Mouse (Mus musculus) megakaryocyte-erythroid progenitor cell, adult 5-6 weeks (primary cell): Measurements from ENCODE around the gene Col5a1. TPM values are rescaled to one million over a fixed set of nuclear protein-coding genes. Genes with fewer than 3 reads are reported as not detected.

Experiments used
- ATAC-seq: replicated peaks from 2 replicates; pipeline ENCODE4 v1.8.0; 2016; ENCODE audit warnings: mild to moderate bottlenecking, inconsistent platforms; ENCODE audit not compliant: severe bottlenecking, poor library complexity, low FRiP score, low TSS enrichment
- total RNA-seq, 2 experiments: library from RNA; stranded (forward) in 1 of 2; stranded (reverse) in 1 of 2; fragments of 200-1000, 215-1000 nt in 1 of 2; fragments of >200 nt in 1 of 2; fragmentation: Nextera tagmentation in 1 of 2; gene quantifications; 2 replicates each; pipeline ENCODE4 v1.2.3; 2014 to 2017

Gene Col5a1
- total RNA-seq, 2 experiments from 2014 or later, result 9.2 to 24.7 TPM

DNA sequence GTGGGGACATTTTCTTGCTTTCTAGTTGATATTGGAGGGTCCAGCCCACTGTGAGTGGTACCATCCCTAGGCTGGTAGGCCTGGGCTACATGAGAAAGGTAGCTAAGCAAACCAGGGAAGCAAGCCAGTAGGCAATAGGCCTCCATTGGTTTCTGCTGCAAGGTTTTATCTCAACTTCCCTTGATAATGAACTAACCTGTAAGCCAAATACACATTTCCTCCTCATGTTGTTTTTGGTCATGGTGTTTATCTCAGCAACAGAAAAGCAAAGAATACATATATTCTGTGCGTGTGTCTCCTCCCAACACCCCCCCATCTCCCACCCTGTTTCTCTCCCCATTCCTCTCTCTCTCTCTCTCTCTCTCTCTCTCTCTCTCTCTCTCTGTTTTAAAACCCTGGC lies 173.7 kb downstream of the Col5a1 start:
- no peak for ATAC-seq

- 0 out of 2 replicates have a peak, but pooled peaks have one; percentile 31 for ATAC-seq
Observed at GRCm38 (mm10) chr2:28063711-28064338, 177.6 kb downstream of the Col5a1 start.

DNA sequence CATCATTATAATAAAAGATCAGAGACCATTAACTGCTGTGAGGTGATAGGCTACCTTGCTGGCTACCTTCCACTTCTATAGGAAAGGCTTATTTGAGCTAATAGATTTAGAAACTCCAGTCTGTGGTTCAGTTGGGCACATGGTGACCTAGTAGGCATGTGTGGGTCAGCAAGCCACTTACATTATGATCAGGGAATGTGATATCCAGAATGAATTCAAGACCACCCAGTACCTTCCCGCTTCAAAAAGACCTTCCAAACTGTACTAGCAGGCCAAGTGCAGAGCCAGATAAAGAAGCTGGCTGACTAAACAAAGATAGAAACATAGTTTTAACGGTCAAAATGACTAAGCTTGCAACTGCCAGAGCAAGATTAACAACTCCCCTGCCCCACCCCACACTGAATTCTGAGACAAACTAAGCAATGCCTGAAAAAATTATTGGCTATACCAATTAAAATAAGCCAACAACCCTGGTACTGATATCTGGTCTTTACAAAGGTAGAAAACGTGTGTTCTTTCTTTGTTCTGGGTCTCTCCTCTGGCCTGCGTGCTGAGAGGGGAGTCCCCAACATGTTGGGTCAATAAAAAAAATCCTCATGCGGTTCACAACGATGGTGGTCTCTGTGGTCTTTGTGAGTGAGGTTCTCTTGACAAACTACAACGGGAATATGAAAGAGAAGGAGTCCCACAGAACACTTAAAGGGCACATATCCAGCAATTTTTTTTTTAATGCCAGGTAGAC lies 178.3 kb downstream of the Col5a1 start:
- peak; percentile 71 for ATAC-seq

GRCm38 (mm10) chr2:28065081-28065651 lies 178.9 kb downstream of the Col5a1 start:
- ATAC-seq, result no peak

DNA sequence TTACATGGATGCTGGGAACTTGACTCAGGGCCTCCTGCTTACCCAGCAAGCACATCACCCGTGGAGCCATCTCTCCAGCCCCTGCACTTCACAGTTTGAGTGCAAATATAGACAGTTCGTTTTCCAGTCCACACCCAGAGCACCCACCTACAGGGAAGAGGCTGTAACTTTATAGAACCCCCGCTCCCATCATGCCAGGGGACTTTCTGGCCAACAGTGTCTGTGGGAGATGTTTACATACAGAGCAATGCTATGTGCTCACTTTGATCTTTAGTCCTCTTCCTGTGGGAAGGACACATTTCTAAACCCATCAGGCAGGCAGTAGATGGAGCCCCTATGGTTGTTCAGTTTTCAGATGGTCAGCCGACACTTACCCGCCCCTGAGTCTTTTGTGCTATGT lies 180.5 kb downstream of the Col5a1 start:
- no peak for ATAC-seq

GRCm38 (mm10) chr2:28067175-28067574 lies 180.9 kb downstream of the Col5a1 start:
- no peak for ATAC-seq

DNA sequence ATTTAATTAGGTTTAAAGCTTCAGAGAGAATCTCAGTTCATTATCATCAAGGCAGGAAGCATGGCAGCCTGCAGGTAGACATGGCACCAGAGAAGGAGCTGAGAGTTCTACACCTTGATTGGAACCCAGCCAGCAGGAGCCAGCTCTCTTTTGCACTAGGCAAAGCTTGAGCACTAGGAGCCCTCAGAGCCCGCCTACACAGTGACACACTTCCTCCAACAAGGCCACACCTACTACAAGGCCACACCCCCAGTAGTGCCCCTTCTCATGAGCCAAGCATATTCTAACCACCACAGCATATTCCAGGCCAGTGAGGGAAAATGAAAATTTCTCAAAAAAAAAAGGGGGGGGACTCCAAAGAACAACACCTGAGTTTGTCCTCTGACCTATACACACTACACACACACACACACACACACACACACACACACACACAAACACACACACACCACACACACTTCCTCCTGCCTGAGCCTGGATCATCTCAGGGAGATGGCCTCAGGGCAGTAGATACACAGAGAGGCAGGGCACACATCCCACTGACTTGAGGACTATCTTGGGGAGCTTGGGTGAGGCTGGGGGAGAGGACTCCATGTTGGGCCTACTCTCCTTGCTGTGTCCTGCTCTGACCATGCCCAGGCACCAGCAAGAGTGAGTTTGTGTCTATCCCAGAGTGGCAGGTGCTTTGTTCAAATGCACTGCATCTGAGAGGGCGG lies 181.8 kb downstream of the Col5a1 start:
- ATAC-seq, result 0 out of 2 replicates have a peak, but pooled peaks have one; percentile 32

DNA sequence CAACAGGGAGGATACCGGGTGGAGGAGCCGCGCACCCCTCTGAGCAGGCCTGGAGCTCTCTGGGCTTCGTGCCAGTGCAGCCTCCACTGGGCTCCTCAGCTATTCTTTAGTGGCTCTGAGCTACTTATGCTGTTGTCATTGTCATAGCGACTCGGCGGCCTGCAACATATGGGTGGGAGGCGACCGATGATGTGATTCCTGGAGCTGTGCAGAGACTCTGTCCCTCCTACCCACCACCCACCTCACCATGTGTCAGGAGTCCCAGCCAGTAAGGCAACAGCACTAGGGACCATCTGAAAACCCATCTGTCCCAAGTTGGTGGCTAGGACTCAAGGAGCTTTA lies 182.3 kb downstream of the Col5a1 start:
- peak; percentile 80 for ATAC-seq

DNA sequence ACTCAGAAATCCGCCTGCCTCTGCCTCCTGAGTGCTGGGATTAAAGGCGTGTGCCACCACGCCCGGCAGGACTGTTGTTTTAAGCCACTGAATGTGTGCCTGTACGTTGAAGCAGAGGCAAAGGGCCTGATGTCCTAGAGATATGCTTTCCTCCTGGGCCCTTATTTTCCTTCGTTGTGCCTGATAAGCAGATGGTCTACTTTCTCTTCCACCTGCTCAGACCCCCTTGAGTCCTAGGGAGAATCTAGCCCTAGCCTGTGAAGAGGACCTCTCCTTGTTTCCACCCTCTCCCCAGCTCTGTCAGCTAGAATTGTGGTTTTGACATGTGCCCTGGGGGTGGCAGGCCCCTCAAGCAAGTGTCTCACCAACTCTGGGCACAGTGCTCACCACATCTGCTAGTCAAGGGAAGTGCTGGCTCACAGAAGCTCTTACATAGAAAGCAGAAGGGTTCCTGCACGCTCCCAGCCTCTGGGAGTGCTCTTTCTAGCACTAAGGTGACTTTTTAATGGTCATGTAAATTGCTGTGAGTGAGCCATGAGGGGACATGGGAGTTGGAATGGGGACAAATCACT lies 189.5 kb downstream of the Col5a1 start:
- peak; percentile 69 for ATAC-seq

GRCm38 (mm10) chr2:28084768-28085167 lies 198.5 kb downstream of the Col5a1 start, which contains the start of gene Fcnb:
Fcnb (minus strand) TSS chr2:28084885.
- ATAC-seq, result no peak

- ATAC-seq, result no peak
Observed at GRCm38 (mm10) chr2:28086112-28086511, 199.9 kb downstream of the Col5a1 start.

DNA sequence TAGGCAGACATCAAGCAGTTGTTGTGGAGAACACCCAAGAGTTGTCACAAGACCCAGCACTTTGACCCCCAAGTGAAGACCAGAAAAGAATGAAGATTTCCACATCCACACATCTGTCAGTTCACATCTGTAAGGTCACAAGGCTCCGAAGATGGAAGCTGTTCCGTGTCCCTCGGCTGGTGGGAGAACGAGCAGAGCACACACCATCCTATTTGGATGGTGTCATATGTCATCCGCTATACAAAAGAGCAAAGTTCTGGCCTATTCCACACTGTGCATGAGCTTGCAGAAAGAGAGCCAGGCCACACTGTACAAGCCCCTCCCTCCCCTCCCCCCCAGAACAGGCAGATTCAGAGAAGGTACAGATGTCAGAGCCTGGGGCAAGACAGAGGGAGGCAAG lies 202.9 kb downstream of the Col5a1 start:
- no peak for ATAC-seq

Other genes with a start within 250 kb of the Col5a1 start
- 4.6 and 7.0 TPM in 2 replicates for gene Rxra, start 210.0 kb upstream of the Col5a1 start, total RNA-seq (2014; fragmentation: Nextera tagmentation)
- 2.8 and 8.0 TPM in 2 replicates for gene Rxra, start 210.0 kb upstream of the Col5a1 start, total RNA-seq (2017)
- gene Fcnb, start 198.5 kb downstream of the Col5a1 start, total RNA-seq (2014; fragmentation: Nextera tagmentation), result 27.3 TPM in 1 of 2 replicates, not detected in the other
- gene Fcnb, start 198.5 kb downstream of the Col5a1 start, total RNA-seq (2017), result 1.1 and 1.3 TPM in 2 replicates